Mouse (Mus musculus): ENCODE data around the gene Git1.
"Not testable (repeated sequence)": the region's sequence is repeated elsewhere in the genome, so short reads cannot be mapped to it uniquely, and the experiment has no call there.

The Git1 gene

DNA sequence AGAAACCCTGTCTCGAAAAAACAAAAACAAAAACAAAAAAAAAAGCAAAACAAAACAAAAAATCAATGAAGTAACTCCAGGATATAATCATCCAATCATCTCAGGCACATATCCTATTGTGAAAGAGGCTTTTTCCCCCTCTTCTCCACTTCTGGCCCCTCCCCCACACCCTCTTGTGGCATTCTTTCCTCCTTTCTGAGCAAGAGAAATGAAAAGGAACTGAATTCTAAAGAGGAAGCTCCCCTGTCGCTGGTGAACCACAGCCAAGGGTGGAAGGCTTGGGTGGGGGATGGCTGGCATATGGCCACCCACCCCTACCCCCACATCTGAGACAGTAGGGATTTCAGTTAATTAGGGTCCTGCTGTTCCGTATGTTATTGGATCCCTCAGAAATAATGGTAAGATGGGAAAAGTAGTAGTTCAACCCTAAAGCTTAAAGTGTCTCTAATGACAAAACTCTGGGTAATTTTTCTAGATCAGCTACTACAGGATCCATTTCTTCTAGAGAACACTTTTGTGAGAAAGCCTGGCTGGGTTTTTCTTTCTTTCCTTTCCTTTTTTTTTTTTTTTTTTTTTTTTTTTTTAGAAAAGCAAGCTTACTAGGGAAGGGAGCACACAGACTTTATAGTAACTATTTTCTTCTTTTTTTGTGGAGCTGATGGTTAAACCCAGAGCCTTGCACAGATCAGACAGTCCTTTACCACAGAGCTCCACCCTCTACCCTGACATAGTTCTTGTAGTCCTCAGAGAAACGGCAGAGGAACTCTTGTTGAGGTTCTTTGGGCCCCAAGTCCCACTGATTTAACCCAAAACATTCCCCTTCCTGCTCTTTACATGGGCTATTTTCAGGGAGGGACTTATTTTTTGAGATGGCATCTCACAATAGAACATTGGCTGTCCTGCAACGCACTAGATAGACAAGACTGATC, 27.5 kb downstream of the Git1 start:
- DNase-seq = peak; percentile 59 to 60

DNA sequence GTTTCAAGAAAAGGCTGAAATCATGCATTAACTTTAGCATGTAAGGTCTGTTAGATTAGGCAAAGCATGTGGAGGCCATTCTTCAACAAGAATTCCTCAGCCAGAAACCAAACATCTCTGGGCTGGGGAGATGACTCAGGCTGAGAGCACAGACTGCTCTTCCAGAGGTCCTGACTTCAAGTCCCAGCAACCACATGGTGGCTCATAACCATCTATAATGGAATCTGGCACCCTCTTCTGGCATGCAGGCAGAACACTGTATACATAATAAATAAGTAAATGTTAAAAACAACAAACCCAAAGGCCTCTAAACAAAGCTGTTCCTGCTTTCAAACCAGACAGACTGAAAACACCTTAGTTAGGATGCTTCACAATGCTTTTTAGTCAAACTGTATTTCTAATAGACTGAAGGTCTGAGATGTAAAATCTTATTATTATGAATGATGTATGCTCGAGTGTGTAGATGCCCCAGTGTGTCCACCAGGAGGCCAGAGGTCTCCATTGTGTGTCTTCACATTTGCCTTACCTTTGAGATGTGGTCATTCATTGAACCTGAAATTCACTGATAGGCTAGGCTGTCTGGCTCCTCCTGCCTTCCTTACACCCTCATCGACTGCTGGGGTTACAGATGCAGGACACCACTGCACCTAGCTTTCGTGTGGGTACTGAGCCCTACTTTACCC, 32.6 kb downstream of the Git1 start:
- no peak for DNase-seq

DNA sequence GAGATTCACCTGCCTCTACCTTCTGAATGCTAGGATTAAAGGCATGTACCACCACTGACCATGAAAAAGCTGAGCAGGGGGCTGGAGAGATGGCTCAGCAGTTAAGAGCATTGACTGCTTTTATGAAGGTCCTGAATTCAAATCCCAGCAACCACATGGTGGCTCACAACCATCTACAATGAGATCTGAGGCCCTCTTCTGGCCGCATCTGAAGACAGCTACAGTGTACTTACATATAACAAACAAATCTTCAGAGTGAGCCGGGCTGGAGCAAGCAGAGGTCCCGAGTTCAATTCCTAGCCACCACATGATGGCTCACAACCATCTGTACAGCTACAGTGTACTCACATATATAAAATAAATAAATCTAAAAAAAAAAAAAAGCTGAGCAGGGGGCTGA, 35.1 kb downstream of the Git1 start:
- DNase-seq = not testable (repeated sequence)

DNA sequence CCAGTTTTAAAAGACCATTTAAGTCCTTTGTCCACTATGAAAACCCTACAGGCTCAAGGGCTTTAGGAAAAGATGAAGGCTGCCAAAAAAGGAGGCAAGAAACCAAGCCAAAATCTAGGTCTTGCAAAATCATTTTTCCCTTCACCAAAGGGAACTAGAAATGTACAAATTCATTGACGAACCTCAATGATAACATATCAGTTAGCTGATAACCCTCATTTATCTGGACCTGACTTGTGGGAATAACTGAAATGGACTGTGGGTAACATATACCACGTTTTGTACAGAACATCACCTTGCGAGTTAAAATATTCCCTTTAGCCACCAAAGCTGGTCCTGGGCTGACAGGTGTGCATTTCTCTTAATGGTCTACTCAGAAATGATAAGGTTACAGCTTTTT, 36.3 kb downstream of the Git1 start:
- no peak for DNase-seq

DNA sequence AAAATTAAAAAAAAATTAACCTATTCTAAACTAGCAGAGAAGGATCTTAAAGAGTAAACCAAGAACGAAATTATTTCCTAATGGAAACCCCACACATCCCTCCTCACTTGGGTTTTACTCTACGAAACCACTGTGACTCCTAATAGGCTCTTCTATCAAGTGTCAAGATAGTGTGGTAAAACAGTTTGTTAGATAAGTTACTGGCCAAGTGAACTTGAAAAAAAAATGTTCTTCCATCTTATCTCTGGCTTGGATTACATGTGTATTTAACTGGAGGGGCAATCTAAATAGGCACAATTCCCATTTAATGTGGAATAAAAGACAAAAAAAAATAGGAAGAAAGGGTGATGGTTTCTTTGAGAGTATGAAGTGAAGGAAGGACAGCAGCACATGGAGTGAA, 37.5 kb downstream of the Git1 start:
- no peak for DNase-seq

DNA sequence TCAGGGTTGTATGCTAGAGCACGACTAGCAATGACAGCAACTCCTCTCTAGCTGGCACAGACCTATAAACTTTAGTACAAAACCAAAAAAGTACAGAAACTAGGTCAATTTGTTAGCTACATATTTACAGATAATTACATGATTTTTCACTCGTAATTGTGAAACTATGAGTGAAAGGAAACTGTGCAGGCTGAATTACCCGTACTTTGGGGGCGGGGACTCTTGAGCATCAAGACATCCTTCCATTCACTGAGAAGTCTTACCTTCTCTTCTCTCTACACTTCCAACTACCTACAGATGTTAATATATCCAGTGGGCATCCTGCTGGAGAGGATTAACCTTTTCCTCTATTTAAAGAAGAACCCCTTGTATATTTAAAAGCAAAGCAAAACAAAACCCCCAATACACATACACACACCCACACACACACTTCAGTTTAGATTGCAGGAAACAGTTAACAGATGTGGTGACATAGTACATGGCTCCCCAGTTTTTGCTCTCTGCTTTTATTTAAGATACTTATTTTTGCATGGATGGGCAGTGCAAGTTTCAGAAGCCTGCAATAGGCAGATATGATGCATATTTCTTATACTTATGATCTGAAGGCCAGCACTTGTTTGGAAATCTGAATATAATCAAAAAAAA, 39.0 kb downstream of the Git1 start:
- DNase-seq = no peak

DNA sequence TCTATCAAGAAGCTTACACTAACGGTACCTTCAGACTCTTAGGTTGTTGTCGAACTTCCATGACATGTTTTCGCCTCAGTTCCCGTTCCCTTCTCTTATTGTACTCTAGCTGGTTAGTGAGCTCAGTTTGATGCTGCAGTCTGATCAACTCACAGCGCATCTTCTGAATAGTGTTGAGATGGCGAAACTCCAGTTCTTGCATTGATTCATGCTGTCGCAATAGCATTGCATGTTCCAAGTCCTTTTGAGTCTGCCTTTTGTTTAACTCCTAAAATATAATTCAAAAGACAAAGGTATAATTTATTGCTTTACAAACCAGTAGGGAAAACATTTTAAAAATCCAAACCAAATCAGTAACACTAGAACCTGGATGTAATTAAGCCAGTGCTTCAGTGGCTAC, 51.9 kb downstream of the Git1 start:
- no peak for DNase-seq
